Mouse (Mus musculus) MEL (cell line): Measurements from ENCODE around the gene Crnkl1.

Source experiments
- CTCF ChIP-seq, 3 experiments: IDR thresholded peaks in 2 of 3; conservative IDR thresholded peaks in 1 of 3; 2 replicates each; pipeline ENCODE4 v1.5.1; 2011 to 2012; ENCODE audit warnings: low read length in 3 of 3, low read depth in 2 of 3, mild to moderate bottlenecking in 2 of 3, improper control_type of control experiment in 1 of 3, inconsistent platforms in 1 of 3, mixed read lengths in 1 of 3, moderate library complexity in 1 of 3; ENCODE audit not compliant: control insufficient read depth in 1 of 3, insufficient read depth in 1 of 3, poor library complexity in 1 of 3, severe bottlenecking in 1 of 3
- EP300 ChIP-seq, 2 experiments: IDR thresholded peaks; 2 replicates each; pipeline ENCODE4 v1.6.1; 2011; ENCODE audit warnings: improper control_type of control experiment in 2 of 2, low read length in 2 of 2, low read depth in 1 of 2, mild to moderate bottlenecking in 1 of 2
- JUND ChIP-seq: IDR thresholded peaks from 2 replicates; pipeline ENCODE4 v1.6.1; 2011; ENCODE audit warnings: low read depth, mild to moderate bottlenecking, improper control_type of control experiment, low read length
- MEF2A ChIP-seq: IDR thresholded peaks from 2 replicates; pipeline ENCODE4 v1.6.1; 2014; ENCODE audit warnings: low read depth, mild to moderate bottlenecking, inconsistent platforms, low read length, improper control_type of control experiment; ENCODE audit not compliant: poor library complexity, insufficient replicate concordance, severe bottlenecking; ENCODE audit errors: extremely low read depth
- NRF1 ChIP-seq: IDR thresholded peaks from 2 replicates; pipeline ENCODE4 v1.6.1; 2014; ENCODE audit warnings: low read depth, mild to moderate bottlenecking, inconsistent platforms, low read length, improper control_type of control experiment, moderate library complexity; ENCODE audit not compliant: poor library complexity, insufficient read depth, severe bottlenecking
- RCOR1 ChIP-seq: IDR thresholded peaks from 2 replicates; pipeline ENCODE4 v1.6.1; 2012; ENCODE audit warnings: low read depth, mild to moderate bottlenecking, inconsistent platforms, low read length, improper control_type of control experiment
- TCF12 ChIP-seq: IDR thresholded peaks from 2 replicates; pipeline ENCODE4 v1.6.1; 2014; ENCODE audit warnings: low read depth, mild to moderate bottlenecking, inconsistent platforms, low read length, improper control_type of control experiment, moderate library complexity
- ZC3H11A ChIP-seq: IDR thresholded peaks from 2 replicates; pipeline ENCODE4 v1.6.1; 2012; ENCODE audit warnings: low read depth, mild to moderate bottlenecking, inconsistent platforms, low read length, improper control_type of control experiment

- TF ChIP-seq CTCF (IDR thresholded peaks at IDR 0.05 in 2 of 3, conservative IDR thresholded peaks at IDR 0.05 in 1 of 3; ENCODE audit: control insufficient read depth in 1 of 3, insufficient read depth in 1 of 3, low read depth in 2 of 3, low read length in 3 of 3, poor library complexity in 1 of 3, severe bottlenecking in 1 of 3): no peak
- TF ChIP-seq JUND: no peak
- no peak for TF ChIP-seq EP300 (IDR thresholded peaks at IDR 0.05; ENCODE audit: low read depth in 1 of 2, low read length in 2 of 2)
- no peak for TF ChIP-seq RCOR1
- no peak for TF ChIP-seq NRF1
- TF ChIP-seq TCF12: no peak
- TF ChIP-seq MEF2A: no peak
- no peak for TF ChIP-seq ZC3H11A
These were observed 36.7 kb downstream of the Crnkl1 start for GRCm38 (mm10) chr2:145898106-145898505.
